Mouse (Mus musculus) retina, postnatal 1 day (tissue): ENCODE measurements around the gene Tbc1d2.
"Not testable (repeated sequence)": the region's sequence is repeated elsewhere in the genome, so short reads cannot be mapped to it uniquely, and the experiment has no call there.

Experiments
- DNase-seq: peaks from one replicate; pipeline ENCODE4 v3.0.0-alpha.2; 2012

Gene Tbc1d2

DNA sequence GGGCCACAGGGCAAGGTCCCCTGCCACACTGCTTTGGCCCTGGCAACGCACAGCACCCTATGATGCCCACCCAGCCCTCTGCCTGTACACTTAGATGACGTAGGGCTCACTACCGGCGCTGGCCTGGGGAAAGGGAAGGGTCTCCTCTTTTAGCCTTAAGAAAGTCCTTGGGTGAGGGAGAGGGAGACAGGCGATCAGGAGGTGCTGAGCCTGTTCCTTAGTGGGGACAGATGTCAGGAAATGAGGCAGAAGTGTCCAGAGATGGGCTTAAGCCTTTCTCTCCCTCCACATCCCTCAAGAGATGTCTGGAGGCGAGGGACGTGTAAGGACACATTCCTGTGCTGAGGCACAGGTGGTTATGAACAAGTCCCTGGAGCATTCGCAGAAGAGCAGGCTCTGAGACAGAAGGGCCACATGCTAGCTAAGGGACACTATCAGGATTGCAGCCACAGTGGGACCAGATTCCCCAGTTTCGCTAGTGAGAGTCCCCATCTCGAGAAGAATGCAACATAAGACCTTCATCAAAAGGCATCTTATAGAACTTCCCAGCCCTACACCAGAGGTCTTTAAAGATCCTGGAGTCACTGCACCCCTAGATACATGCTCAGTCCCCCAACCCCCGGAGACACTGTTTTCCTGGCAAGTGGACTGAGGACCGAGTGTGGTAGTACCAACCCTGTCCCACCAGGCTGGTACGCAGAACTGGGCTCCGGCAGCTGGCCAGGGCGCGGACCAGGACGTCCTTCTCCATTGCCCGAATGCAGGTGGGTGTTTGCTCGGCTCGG, 49.3 kb downstream of the Tbc1d2 start:
- DNase-seq: no peak

DNA sequence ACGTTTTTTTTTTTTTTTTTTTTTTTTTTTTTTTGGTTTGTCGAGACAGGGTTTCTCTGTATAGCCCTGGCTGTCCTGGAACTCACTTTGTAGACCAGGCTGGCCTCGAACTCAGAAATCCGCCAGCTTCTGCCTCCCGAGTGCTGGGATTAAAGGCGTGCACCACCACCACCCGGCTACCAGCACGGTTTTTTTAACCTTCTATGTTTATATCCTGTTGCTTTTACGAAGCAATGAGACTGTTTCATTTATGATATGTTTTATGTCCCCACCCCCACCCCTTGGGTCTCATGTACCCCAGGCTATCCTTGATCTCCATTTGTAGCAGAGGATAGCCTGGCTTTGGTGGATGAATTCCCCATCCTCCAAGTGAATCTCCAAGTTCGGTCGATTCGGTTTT, 50.4 kb downstream of the Tbc1d2 start:
- not testable (repeated sequence) for DNase-seq

DNA sequence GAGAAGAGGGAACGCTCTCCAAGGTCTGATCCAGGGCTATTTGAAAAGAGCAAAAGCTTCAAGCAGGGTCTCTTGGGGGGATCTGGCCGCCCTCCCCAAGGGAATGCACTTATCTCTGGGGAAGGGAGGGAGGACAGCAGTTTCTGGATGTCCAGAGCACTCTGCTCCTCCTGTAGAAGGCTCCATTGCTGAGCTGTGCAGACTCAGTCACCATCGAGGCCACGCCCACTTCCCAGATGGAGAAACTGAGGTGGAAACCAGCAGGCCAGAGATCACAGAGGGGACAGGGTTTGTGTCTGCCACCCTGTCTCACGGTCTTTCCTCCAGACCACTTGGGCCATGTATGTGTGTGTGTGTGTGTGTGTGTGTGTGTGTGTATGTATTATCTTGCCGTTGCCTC, 51.0 kb downstream of the Tbc1d2 start:
- DNase-seq: no peak

DNA sequence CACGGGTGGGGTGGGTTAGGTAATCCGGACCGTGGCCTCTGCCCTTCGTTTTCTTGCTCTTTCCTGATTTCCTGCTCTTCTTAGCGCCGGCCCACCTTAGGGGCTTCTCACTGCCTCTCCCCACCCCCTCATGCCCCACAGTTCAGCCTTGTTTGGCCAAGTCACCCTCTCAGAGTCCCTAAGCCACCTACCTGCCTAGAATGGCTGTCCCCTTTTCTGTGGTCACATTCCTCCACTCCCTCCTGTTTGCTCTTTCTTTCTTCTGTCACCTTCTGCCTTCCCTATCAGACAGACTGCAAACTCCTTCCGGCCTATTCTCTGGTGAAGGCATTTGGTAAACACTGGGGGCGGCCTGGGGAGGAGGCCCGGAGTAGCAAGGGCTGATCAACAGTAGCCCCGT, 51.9 kb downstream of the Tbc1d2 start:
- no peak for DNase-seq

DNA sequence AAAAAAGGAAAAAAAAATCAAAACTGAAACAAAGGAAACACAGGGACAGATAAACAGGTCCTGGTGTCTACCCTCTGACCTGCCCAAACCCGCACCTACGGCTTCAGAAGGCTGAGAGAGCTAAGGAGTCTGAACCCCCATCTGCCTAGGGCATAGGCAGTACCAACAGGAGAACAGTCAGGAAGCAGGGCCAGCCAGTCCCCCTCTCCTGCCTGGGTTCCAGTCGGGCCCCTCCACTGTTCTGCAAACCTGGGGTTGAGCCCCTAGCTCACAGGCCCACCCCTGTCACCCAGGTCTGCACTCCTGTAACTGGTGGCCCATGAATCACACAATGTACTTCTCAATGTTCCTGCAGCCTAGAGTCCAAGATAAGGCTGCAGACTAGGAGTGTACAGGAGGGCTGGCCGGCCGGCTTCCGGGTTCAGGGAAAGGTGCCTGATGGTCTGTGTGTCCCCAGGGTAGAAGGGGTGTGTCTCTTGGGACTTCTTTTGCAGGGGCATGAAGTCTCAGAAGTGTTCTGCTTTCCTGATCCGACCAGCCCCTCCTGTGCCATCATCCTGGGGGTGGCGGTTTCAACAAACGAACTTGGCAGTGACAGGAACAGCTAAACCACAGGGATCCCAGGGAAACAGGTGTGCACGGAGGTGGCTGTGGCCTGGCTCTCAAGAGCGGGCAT, 52.6 kb downstream of the Tbc1d2 start:
- no peak for DNase-seq

DNA sequence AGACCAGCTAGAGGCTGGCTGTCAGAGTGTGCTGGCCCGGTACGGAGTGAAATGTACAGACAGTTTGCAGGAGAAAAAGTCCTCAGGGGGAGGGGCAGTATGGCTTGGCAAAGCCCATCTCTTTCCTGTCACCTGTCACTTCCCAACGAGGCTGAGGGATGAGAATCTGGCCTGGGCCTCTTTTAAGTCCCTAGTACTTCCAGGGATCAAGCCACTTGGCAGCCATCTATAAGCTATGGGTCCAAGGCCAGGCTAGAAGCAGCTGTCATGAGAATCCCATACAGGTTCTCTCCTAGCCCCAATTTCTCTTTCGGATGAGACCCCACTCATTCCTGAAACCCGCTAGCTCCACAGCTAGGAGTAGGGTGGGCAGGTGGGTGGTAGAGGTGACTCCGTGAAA, 53.6 kb downstream of the Tbc1d2 start:
- DNase-seq: no peak

DNA sequence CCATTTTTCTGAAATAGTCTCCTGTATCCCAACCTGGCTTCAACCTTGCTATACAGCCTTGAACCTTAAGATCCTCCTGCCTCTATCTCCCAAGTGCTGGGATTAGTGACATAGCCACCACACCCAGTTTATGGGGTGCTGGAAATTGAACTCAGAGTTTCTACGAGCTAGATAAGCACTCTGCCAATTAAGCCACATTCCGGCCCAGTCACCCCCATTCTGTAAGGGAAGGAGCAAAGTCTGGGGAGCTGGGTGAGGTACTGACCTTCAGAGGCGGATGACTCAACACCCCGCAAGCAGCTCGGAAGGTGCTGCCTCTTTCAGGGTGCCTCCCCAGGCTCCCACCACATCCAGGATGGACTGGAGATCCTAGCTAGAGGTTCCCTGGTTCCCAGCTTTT, 55.9 kb downstream of the Tbc1d2 start:
- DNase-seq: no peak

DNA sequence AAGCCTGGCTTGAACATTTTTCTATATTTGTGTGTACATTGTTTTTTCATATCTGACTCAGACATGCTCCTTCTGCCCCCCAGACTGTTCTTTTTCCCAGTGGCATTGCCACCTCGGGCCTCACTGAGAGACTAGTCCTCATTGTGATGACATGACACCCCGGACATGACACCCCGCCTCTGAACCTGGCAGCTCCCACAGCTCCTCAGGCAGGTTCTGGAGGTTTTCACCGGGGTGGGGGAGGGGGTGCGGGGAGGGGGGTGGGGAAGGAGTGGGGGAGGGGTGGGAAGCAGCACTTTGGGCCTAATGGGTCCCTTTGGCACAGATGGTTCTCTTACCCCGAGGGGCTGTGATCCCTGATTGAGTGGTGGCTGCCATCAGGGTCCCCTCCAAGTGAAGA, 56.5 kb downstream of the Tbc1d2 start:
- DNase-seq: no peak

DNA sequence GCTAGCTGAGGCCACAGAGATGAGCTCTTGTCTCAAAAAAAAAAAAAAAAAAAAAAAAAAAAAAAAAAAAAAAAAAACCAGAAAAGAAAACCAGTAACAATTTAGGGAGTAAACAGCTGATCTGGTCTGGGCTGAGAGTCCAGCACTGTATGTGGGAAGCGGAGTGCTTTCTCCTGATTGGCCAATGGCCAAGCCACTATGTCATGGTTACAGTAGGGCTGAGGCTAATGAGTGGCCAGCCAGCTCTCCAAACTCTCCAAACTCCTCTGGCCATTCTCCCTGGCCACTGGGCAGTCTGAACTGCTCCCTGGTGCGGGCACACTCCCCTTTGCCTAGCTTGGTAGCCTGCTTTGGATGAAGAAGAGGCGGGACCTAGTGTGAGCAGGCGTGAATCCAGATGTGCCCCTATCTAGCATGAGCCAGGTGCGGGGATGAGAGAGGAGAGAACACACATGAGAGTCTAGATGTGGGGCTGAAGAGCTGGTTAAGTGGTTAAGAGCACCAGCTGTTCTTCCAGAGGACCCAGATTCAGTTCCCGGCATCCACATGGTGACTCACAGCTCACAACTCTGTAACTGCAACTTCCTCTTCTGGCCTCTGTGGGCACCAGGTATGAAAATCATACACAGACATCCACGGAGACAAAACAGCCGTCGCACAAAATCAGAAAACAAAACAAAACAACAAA, 58.0 kb downstream of the Tbc1d2 start:
- DNase-seq: no peak

DNA sequence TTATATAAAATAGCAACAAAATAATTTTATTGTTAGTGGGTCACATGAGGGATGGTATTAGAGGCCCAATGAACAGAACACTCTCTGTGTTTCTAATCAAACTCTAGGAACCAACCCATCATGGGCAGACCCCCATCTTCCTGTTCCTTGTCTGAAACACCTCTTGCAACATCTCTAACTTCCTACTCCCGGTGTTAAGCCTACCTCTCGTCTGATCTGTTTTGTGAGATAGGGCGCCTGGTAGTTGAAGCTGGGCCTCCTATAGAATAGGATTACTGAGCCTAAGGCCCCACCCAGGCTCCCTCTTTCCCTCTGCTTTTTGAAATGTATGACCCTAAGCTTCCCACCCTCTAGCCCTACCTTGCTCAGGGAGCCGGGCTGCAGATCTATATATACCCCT, 59.2 kb downstream of the Tbc1d2 start:
- DNase-seq: no peak

DNA sequence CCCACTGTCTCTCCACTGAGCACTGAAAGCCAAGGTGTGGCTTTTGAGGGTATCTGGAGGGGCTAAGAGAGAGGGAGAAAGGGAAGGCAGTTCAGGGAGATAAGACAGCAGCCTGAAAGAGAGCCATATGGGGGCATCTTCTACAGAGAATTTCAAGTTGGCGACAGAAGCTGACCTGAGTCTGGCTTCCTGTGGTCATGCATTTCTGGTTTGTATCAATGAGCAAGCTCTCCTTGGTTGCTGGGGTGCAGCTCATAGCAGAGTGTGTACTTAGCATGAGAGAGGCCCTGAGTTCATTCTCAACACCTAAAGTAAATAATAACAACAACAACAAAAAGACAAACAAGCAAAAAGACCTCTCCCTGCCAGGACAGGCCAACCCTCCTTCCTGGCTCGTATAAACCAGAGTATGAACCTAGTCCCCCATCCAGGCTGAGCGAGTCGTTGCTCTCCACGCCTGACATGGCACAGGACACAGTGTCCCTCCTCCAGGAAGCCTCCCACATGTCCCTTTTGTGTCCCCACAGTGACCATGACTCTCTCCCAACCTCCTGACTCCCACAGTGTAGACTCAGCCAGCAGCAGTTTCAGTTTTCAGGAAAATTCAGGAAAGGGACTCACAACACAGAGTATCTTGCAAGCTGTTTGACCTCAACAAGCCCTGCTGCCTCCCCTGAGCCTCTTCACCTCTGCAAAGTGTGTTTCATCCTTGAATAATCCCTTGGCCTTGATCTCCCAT, 59.9 kb downstream of the Tbc1d2 start:
- no peak for DNase-seq

DNA sequence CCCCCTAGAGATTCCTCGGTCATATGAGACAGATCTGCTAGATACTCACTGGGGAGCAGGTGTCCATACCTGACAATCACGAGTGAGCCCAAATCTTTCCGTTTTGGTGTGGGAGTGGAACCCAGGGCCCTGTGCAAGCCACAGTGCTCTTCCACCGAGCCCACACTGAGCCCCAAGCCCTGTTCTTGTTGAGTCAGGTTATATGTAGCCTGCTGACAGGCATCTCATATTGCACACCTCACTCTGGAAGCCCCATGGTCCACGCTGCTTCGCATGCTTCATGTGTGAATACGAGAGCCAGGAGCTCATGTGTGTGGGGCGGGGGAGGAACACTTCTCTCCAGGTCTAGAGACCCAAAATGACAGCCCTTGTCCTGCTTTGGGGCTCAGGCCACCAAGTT, 60.9 kb downstream of the Tbc1d2 start:
- no peak for DNase-seq

DNA sequence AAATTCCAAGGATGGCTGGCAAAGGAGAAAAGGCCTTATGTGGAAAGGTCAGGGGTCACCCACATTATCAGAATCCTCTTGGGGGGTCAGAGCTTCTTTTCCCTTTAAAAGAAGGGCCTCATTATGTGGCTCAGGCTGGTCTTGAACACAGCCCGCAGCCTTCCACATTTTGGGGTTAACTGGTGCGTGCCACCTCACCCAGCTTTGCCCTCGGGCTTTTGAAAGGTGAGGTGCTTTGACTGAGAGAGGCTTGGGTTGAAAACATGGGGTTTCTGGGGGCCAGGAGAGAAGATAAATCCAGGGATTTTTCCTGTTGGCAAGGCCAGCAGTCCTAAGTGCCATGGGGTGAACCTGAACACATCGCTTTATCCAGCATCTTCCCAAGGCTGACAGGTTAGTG, 63.5 kb downstream of the Tbc1d2 start:
- no peak for DNase-seq

DNA sequence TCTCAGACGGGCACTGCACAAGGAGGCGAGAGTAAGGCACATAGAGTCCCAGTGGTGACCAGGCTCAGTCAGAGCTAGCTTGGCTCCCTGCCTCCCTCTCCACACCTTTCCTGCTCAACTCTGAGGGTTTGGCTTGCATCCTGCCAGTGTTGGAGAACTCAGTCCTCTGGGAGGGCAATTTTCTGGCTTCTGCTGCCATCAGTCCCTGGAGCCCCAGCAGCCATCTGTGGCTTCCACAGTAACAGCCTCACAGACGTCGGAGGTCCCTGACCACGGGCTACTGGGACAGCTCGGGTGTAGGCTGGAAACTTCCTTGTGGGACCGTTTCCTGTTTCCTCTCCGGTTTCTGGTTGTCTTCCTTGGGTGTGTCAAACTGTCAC, 64.2 kb downstream of the Tbc1d2 start:
- DNase-seq: no peak

DNA sequence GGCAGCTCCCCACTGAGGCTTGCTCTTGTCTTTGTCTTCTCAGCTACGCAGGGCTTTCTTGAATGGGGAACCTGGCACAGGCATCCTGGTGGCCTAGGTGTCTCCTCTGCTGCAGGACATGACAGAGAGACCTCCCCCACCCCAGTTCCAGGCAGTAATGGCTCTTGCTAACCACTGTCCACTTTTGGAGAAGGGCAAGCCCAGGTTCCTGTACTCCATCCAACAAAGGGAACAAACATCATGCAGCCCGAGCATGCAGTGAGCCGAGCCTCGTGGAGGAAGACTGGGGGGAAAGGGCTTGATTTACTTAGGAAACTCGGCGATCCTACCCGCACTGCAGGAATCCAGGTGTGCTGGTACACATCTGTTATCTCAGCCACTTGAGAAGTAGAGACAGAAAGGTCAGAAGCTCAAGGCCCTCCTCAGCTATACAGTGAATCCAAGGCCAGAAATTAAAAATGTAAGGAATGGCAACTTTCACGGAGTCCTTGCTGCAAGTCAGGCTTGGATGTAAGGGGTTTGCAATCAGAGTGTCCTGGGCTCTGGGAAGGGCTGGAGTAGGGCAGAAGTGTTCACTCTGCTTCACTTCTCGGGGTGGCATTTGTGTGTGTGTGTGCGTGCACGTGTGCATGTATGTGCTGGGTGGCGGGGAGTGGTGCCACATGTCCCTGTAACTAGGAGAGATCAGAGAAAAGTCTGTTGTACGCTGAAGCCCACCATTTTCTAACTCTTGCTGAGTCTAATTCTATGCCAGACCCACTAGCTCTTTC, 64.8 kb downstream of the Tbc1d2 start:
- no peak for DNase-seq

DNA sequence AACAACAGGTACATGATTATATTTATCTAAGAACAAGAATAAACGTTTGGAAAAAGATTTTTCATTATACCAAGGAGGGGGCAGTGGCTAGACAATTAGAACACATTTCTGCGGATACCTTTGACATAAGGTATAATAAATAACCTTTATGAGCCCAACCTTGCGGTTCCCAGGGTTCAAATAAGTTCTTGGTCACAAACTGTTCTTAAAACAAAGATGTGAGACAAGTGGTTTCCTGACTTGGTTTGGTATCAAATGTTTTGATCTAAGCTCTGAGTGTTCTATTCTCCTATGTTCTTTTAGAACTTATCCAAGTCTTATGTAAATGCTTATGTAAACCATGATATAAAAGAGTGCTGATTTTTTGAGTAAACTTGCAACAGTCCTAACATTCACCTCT, 65.5 kb downstream of the Tbc1d2 start:
- DNase-seq: not testable (repeated sequence)

DNA sequence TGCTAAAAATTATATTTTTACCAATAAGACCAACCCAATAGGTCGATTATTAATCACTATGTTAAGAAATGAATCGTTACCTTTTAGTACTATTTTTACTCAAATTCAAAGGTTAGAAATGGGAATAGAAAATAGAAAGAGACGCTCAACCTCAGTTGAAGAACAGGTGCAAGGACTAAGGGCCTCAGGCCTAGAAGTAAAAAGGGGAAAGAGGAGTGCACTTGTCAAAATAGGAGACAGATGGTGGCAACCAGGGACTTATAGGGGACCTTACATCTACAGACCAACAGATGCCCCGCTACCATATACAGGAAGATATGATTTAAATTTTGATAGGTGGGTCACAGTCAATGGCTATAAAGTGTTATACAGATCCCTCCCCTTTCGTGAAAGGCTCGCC, 65.9 kb downstream of the Tbc1d2 start:
- DNase-seq: not testable (repeated sequence)

DNA sequence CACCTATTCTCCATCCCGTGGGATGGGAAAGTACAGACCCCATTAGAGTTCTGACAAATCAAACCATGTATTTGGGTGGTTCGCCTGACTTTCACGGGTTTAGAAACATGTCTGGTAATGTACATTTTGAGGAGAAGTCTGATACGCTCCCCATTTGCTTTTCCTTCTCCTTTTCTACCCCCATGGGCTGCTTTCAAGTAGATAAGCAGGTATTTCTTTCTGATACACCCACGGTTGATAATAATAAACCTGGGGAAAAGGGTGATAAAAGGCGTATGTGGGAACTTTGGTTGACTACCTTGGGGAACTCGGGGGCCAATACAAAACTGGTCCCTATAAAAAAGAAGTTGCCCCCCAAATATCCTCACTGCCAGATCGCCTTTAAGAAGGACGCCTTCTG, 68.0 kb downstream of the Tbc1d2 start:
- DNase-seq: not testable (repeated sequence)

DNA sequence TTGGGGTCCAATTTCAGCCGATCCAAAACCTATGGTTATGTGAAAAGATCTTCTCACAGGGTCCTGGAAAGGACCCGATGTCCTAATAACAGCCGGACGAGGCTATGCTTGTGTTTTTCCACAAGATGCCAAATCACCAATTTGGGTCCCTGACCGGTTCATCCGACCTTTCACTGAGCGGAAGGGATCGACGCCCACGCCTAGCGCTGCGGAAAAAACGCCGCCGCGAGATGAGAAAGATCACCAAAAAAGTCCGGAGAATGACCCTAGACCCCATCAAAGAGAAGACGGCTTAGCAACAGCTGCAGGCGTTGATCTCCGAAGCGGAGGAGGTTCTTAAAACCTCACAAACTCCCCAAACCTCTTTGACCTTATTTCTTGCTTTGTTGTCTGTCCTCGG, 68.4 kb downstream of the Tbc1d2 start:
- not testable (repeated sequence) for DNase-seq

DNA sequence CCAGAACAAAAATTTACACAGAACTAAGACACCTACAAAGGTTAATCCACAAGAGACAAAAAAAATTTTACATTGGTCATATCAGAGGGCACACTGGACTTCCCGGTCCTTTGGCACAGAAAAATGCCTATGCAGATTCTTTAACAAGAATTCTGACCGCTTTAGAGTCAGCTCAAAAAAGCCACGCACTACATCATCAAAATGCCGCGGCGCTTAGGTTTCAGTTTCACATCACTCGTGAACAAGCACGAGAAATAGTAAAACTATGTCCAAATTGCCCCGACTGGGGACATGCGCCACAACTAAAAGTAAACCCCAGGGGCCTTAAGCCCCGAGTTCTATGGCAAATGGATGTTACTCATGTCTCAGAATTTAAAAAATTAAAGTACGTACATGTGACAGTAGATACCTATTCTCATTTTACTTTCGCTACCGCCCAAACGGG, 69.2 kb downstream of the Tbc1d2 start:
- not testable (repeated sequence) for DNase-seq

DNA sequence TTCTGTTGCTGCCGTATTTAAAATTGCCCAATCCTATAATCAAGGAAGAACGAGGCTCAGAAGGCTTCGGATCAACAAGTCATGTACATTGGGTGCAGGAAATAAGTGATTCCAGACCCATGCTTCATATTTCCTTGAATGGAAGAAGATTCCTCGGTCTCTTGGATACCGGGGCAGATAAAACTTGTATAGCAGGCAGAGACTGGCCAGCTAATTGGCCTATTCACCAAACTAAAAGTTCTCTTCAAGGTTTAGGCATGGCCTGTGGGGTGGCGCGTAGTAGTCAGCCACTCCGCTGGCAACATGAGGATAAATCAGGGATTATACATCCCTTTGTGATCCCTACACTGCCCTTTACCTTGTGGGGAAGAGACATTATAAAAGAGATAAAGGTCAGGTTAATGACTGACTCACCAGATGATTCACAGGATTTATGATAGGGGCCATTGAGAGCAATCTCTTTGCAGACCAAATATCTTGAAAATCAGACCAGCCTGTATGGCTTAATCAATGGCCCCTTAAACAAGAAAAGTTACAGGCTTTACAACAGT, 71.1 kb downstream of the Tbc1d2 start:
- DNase-seq: not testable (repeated sequence)

DNA sequence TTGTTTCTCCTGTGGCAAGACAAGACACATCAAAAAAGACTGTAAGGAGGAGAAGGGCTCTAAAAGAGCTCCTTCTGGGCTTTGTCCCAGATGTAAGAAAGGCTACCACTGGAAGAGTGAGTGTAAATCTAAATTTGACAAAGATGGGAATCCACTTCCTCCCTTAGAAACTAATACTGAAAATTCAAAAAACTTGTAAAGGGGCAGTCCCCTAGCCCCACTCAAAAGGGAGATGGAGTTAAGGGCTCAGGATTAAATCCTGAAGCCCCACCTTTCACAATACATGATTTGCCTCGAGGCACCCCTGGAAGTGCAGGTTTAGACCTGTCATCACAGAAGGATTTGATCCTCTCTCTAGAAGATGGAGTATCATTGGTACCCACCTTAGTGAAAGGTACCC, 71.8 kb downstream of the Tbc1d2 start:
- DNase-seq: no peak
